Comparison of ENCODE assay signal across 8 mouse cellular contexts in genomic region chr2:168280729-168281581, GRCm38 (mm10). TPM values are rescaled to one million over a fixed set of nuclear protein-coding genes. Genes with fewer than 3 reads are reported as not detected.
A peak's percentile ranks its signal among the peaks of the same experiment; 100 is the strongest.
DNase-seq lines count a peak whose midpoint lies in the region; ATAC-seq lines count a peak whose summit lies in the region.

No protein-coding gene starts in this region.

- 1% methylated on average over 65 of the region's 82 CpGs for WGBS in forebrain, embryonic 16.5 days
- WGBS in intestine, embryonic 16.5 days = 2% methylated on average over 65 of the region's 82 CpGs
- WGBS in liver, embryonic 16.5 days (ENCODE audit: insufficient replicate concordance) = 2% methylated on average over 66 of the region's 82 CpGs

- H3K4me2 ChIP-seq in forebrain, embryonic 16.5 days (ENCODE audit: low read length) = peak overlapping the region; percentile 59
- peak overlapping the region; percentile 97 for H3K4me2 ChIP-seq in intestine, embryonic 16.5 days (ENCODE audit: low read depth, low read length)
- H3K4me2 ChIP-seq in liver, embryonic 16.5 days (ENCODE audit: low read depth, low read length) = peak overlapping the region; percentile 57

- peak overlapping the region; percentile 53 for H3K4me3 ChIP-seq in forebrain, embryonic 16.5 days (replicated peaks; ENCODE audit: low read length)
- H3K4me3 ChIP-seq in intestine, embryonic 16.5 days (ENCODE audit: low read length) = peak overlapping the region; percentile 62
- H3K4me3 ChIP-seq in liver, embryonic 16.5 days (ENCODE audit: low read depth, low read length) = peak overlapping the region; percentile 40

- no peaks in the 10 kb centered on the region for H3K36me3 ChIP-seq in forebrain, embryonic 16.5 days (ENCODE audit: control insufficient read depth, insufficient read depth)
- H3K36me3 ChIP-seq in intestine, embryonic 16.5 days (ENCODE audit: control insufficient read depth, insufficient read depth, low read length) = no peaks in the 10 kb centered on the region
- no peaks in the 10 kb centered on the region for H3K36me3 ChIP-seq in liver, embryonic 16.5 days (ENCODE audit: control insufficient read depth, insufficient read depth)

- H3K27ac ChIP-seq in forebrain, embryonic 16.5 days (ENCODE audit: low read length) = no peak overlapping the region
- no peak overlapping the region for H3K27ac ChIP-seq in intestine, embryonic 16.5 days (ENCODE audit: low read length)
- H3K27ac ChIP-seq in liver, embryonic 16.5 days (ENCODE audit: low read length) = no peak overlapping the region

- H3K9me3 ChIP-seq in forebrain, embryonic 16.5 days (ENCODE audit: control insufficient read depth, low read length) = peaks cover 4% of the 10 kb centered on the region; the same call in 1 of the 2 replicates
- H3K9me3 ChIP-seq in intestine, embryonic 16.5 days (ENCODE audit: control insufficient read depth, low read length) = no peaks in the 10 kb centered on the region
- H3K9me3 ChIP-seq in liver, embryonic 16.5 days (replicated peaks; ENCODE audit: control insufficient read depth, low read length) = no peaks in the 10 kb centered on the region

- peaks cover 23% of the 10 kb centered on the region for H3K4me1 ChIP-seq in forebrain, embryonic 16.5 days (replicated peaks; ENCODE audit: control insufficient read depth, insufficient read depth, low read length)
- peaks cover 17% of the 10 kb centered on the region for H3K4me1 ChIP-seq in intestine, embryonic 16.5 days (ENCODE audit: control insufficient read depth, insufficient read depth, low read length)
- H3K4me1 ChIP-seq in liver, embryonic 16.5 days (ENCODE audit: control insufficient read depth, low read depth, low read length) = peaks cover 2% of the 10 kb centered on the region

- peaks cover 10% of the 10 kb centered on the region; the same call in 1 of the 2 replicates for H3K27me3 ChIP-seq in forebrain, embryonic 16.5 days (replicated peaks; ENCODE audit: control insufficient read depth, insufficient read depth, low read length)
- H3K27me3 ChIP-seq in intestine, embryonic 16.5 days (replicated peaks; ENCODE audit: control insufficient read depth, insufficient read depth, low read length) = peaks cover 40% of the 10 kb centered on the region
- H3K27me3 ChIP-seq in liver, embryonic 16.5 days (ENCODE audit: control insufficient read depth, insufficient read depth, low read depth, low read length) = peaks cover 56% of the 10 kb centered on the region

- peak; percentile 49 to 68 for DNase-seq in cerebellum, postnatal 10 days
- no peak for DNase-seq in cerebellum, postnatal 36 days
- peak; percentile 70 for DNase-seq in adrenal gland, postnatal 10 days
- DNase-seq in ovary, postnatal 14 days (ENCODE audit: low spot score) = peak; percentile 22
- no peak for DNase-seq in spleen, adult 12 weeks (ENCODE audit: low spot score)

- H3K9ac ChIP-seq in forebrain, embryonic 16.5 days (replicated peaks; ENCODE audit: low read depth, low read length) = peak overlapping the region; percentile 57
- H3K9ac ChIP-seq in intestine, embryonic 16.5 days (ENCODE audit: low read depth, low read length) = peak overlapping the region; percentile 63
- H3K9ac ChIP-seq in liver, embryonic 16.5 days (ENCODE audit: low read depth, low read length) = no peak overlapping the region

- ATAC-seq in forebrain, embryonic 16.5 days = peak; percentile 68
- ATAC-seq in intestine, embryonic 16.5 days = peak; percentile 78
- peak; percentile 48 for ATAC-seq in liver, embryonic 16.5 days (ENCODE audit: low read depth)

RNA-seq across cellular contexts. Expression of gene Kcng1, which starts 0.6 kb away (rescaled TPM):
- under 1 TPM in 1 of 2 experiments, not detected in 1; 0.06 TPM for total RNA-seq in adrenal gland, postnatal 10 days (2021)
- polyA plus RNA-seq in forebrain, embryonic 16.5 days (2015; fragmentation: Nextera tagmentation; extraction: Ambion mirVana) = 15.3 and 16.1 TPM in 2 replicates
- 6.1 and 6.4 TPM in 2 replicates for polyA plus RNA-seq in intestine, embryonic 16.5 days (2015; fragmentation: Nextera tagmentation; extraction: Ambion mirVana)
- polyA plus RNA-seq in liver, embryonic 16.5 days (2015; fragmentation: Nextera tagmentation; extraction: Ambion mirVana) = 0.12 and 0.19 TPM in 2 replicates

RNA-seq across cellular contexts. Expression of gene Mocs3, which starts 50.5 kb away (rescaled TPM):
- total RNA-seq in adrenal gland, postnatal 10 days (2021) = 10 to 100 TPM; 10.1 to 15.2 TPM
- 6.9 and 7.7 TPM in 2 replicates for polyA plus RNA-seq in forebrain, embryonic 16.5 days (2015; fragmentation: Nextera tagmentation; extraction: Ambion mirVana)
- 3.4 and 5.9 TPM in 2 replicates for polyA plus RNA-seq in intestine, embryonic 16.5 days (2015; fragmentation: Nextera tagmentation; extraction: Ambion mirVana)
- 2.4 and 2.7 TPM in 2 replicates for polyA plus RNA-seq in liver, embryonic 16.5 days (2015; fragmentation: Nextera tagmentation; extraction: Ambion mirVana)

RNA-seq across cellular contexts. Expression of gene Dpm1, which starts 50.6 kb away (rescaled TPM):
- total RNA-seq in adrenal gland, postnatal 10 days (2021) = 100 to 1,000 TPM; 102 to 112 TPM
- 56.1 and 65.9 TPM in 2 replicates for polyA plus RNA-seq in forebrain, embryonic 16.5 days (2015; fragmentation: Nextera tagmentation; extraction: Ambion mirVana)
- polyA plus RNA-seq in intestine, embryonic 16.5 days (2015; fragmentation: Nextera tagmentation; extraction: Ambion mirVana) = 84.8 and 99.3 TPM in 2 replicates
- 66.0 and 79.3 TPM in 2 replicates for polyA plus RNA-seq in liver, embryonic 16.5 days (2015; fragmentation: Nextera tagmentation; extraction: Ambion mirVana)

RNA-seq across cellular contexts. Expression of gene Gm20716, which starts 50.8 kb away (rescaled TPM):
- 10 to 100 TPM; 21.9 to 24.6 TPM for total RNA-seq in adrenal gland, postnatal 10 days (2021)
- polyA plus RNA-seq in forebrain, embryonic 16.5 days (2015; fragmentation: Nextera tagmentation; extraction: Ambion mirVana) = 23.8 and 24.4 TPM in 2 replicates
- 8.5 and 10.2 TPM in 2 replicates for polyA plus RNA-seq in intestine, embryonic 16.5 days (2015; fragmentation: Nextera tagmentation; extraction: Ambion mirVana)
- polyA plus RNA-seq in liver, embryonic 16.5 days (2015; fragmentation: Nextera tagmentation; extraction: Ambion mirVana) = 3.8 and 4.0 TPM in 2 replicates

Comparison
In these comparisons a context has a peak if more than half of its experiments do, and no peak if none do; other contexts are left out.
1. DNase-seq: peak in cerebellum, postnatal 10 days (2 of 2), adrenal gland, postnatal 10 days (single experiment) and ovary, postnatal 14 days (single experiment); none in cerebellum, postnatal 36 days (0 of 2) and spleen, adult 12 weeks (single experiment).
2. Peak in every context shown above with its lines, with median percentiles within 50 percentile points of each other: ATAC-seq, H3K4me2 ChIP-seq and H3K4me3 ChIP-seq.